Mouse (Mus musculus) cerebellum, adult 2 months (tissue): ENCODE measurements around the gene Car11.

Experiments
- CTCF ChIP-seq: fragments of 200-500 bp; IDR thresholded peaks from 2 replicates; pipeline ENCODE4 v1.5.1; 2011; ENCODE audit warnings: low read depth, mild to moderate bottlenecking, control low read depth, low read length, moderate library complexity, borderline replicate concordance; ENCODE audit not compliant: insufficient read depth
- POLR2A ChIP-seq: fragments of 200-500 bp; IDR thresholded peaks from 2 replicates; pipeline ENCODE4 v1.6.1; 2011; ENCODE audit warnings: low read length, control low read depth, borderline replicate concordance; ENCODE audit not compliant: insufficient read depth

DNA sequence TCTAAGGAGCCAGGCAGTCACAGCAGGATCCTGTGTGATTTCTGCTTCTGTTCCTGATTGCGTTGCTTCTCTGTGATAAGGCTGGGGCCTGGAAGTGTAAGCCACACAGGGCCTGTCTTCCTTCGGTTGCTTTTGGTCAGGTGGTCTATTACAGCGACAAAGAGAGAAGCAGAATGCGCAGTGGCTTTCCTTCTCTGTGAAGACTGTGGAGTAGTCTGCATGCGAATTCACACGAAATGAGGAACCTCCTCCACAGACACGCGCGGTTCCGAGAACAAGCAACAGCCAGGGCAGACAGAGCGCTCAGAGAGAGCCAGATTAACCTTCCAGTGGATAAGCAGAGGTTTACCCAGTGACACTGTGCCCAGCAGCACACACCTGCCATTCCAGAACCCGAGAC is 41.7 kb downstream of the Car11 start:
- no peak for TF ChIP-seq CTCF
- no peak for TF ChIP-seq POLR2A
